Mouse (Mus musculus) stomach, embryonic 14.5 days (tissue): ENCODE measurements at regions not wholly inside any gene's neighbourhood (a gene's known extent, or its start where the extent isn't known, plus 50 kb on each side); places are given as distances from the start of the nearest gene placed in this dataset.
A peak's percentile ranks its signal among the peaks of the same experiment; 100 is the strongest.

ENCODE experiments used
- ATAC-seq: fragments of 200-750 bp; cut with Nextera tagmentation; 2 replicates; pipeline ENCODE4 v1.8.0; 2017; ENCODE audit warnings: low read depth, moderate TSS enrichment; ENCODE audit not compliant: insufficient number of reproducible peaks, insufficient read depth, low FRiP score
- H3K27ac ChIP-seq: fragments of 300-500 bp; sonication (generic); 2 replicates; pipeline ENCODE4 v1.5.1; 2014; ENCODE audit warnings: mild to moderate bottlenecking, low read length, moderate library complexity, mixed read lengths
- H3K27me3 ChIP-seq: fragments of 300-500 bp; sonication (generic); 2 replicates; pipeline ENCODE4 v1.6.1; 2014; ENCODE audit warnings: low read length, control low read depth, mixed read lengths; ENCODE audit not compliant: control insufficient read depth, insufficient read depth
- H3K36me3 ChIP-seq: fragments of 300-500 bp; sonication (generic); 2 replicates; pipeline ENCODE4 v1.6.1; 2014; ENCODE audit warnings: mild to moderate bottlenecking, control low read depth, low read length, moderate library complexity, mixed read lengths; ENCODE audit not compliant: control insufficient read depth, insufficient read depth
- H3K4me1 ChIP-seq: fragments of 300-500 bp; sonication (generic); 2 replicates; pipeline ENCODE4 v1.6.1; 2014; ENCODE audit warnings: low read length, control low read depth, mixed read lengths; ENCODE audit not compliant: control insufficient read depth, insufficient read depth
- H3K4me2 ChIP-seq: fragments of 300-500 bp; sonication (generic); replicated peaks from 2 replicates; pipeline ENCODE4 v1.6.1; 2014; ENCODE audit warnings: low read depth, low read length, control low read depth
- H3K4me3 ChIP-seq: fragments of 300-500 bp; sonication (generic); 2 replicates; pipeline ENCODE4 v1.5.1; 2014; ENCODE audit warnings: low read depth, low read length, control low read depth
- H3K9ac ChIP-seq: fragments of 300-500 bp; sonication (generic); replicated peaks from 2 replicates; pipeline ENCODE4 v1.6.1; 2014; ENCODE audit warnings: low read depth, mild to moderate bottlenecking, control low read depth, low read length, moderate library complexity, mixed read lengths
- H3K9me3 ChIP-seq: fragments of 300-500 bp; sonication (generic); 2 replicates; pipeline ENCODE4 v1.6.1; 2016; ENCODE audit warnings: low read depth, low read length, control low read depth; ENCODE audit not compliant: control insufficient read depth
- WGBS: fragments of 180-500 bp; shearing (Covaris S2); extraction: QIAGEN DNeasy Blood & Tissue Kit; methylation state at CpG from one replicate; pipeline ENCODE4 v1.1.7; 2014; 5-methylcytosine and 5-hydroxymethylcytosine counted together

GRCm38 (mm10) chr1:130309746-130310145 is 113.1 kb downstream of the Cd55b start:
- no peak overlapping the region for H3K4me3 ChIP-seq
- WGBS: 43% methylated on average over 2 of the region's 2 CpGs
- H3K4me1 ChIP-seq: no peaks in the 10 kb centered on the region
- H3K27me3 ChIP-seq: no peaks in the 10 kb centered on the region
- no peak for ATAC-seq
- H3K36me3 ChIP-seq: no peaks in the 10 kb centered on the region
- no peak overlapping the region for H3K27ac ChIP-seq
- H3K9me3 ChIP-seq: no peaks in the 10 kb centered on the region
- no peak overlapping the region for H3K4me2 ChIP-seq
- no peak overlapping the region for H3K9ac ChIP-seq

- no peaks in the 10 kb centered on the region for H3K36me3 ChIP-seq
- no peak overlapping the region for H3K4me2 ChIP-seq
- no peaks in the 10 kb centered on the region for H3K9me3 ChIP-seq
- H3K27ac ChIP-seq: no peak overlapping the region
- no peaks in the 10 kb centered on the region; the same call in 1 of the 2 replicates for H3K4me1 ChIP-seq
- no peak for ATAC-seq
- 63% methylated on average over 11 of the region's 11 CpGs for WGBS
- no peak overlapping the region for H3K4me3 ChIP-seq
- H3K27me3 ChIP-seq: no peaks in the 10 kb centered on the region
- H3K9ac ChIP-seq: no peak overlapping the region
Observed at GRCm38 (mm10) chr1:130301828-130302386, 120.9 kb downstream of the Cd55b start.

GRCm38 (mm10) chr1:130300065-130300815 is 122.6 kb downstream of the Cd55b start:
- Histone ChIP-seq H3K36me3 (no peaks in the 10 kb centered on the region), H3K9me3 (no peaks in the 10 kb centered on the region), H3K27ac (no peak overlapping the region), H3K9ac (no peak overlapping the region), H3K4me2 (peak overlapping the region; percentile 15), H3K4me3 (peak overlapping the region; percentile 8; the same call in 1 of the 2 replicates), H3K27me3 (no peaks in the 10 kb centered on the region), H3K4me1 (no peaks in the 10 kb centered on the region; the same call in 1 of the 2 replicates)
- ATAC-seq: peak; percentile 78; the same call in 1 of the 2 replicates
- WGBS: 10% methylated on average over 13 of the region's 13 CpGs

GRCm38 (mm10) chr1:130299641-130300040 is 123.2 kb downstream of the Cd55b start:
- WGBS: 19% methylated on average over 4 of the region's 4 CpGs
- Histone ChIP-seq H3K9me3 (no peaks in the 10 kb centered on the region), H3K36me3 (no peaks in the 10 kb centered on the region), H3K4me2 (peak overlapping the region; percentile 15), H3K27ac (no peak overlapping the region), H3K27me3 (no peaks in the 10 kb centered on the region), H3K9ac (no peak overlapping the region), H3K4me3 (no peak overlapping the region; the same call in 1 of the 2 replicates), H3K4me1 (no peaks in the 10 kb centered on the region; the same call in 1 of the 2 replicates)
- no peak for ATAC-seq

- no peak overlapping the region for H3K4me3 ChIP-seq
- WGBS: 36% methylated on average over 3 of the region's 3 CpGs
- no peak for ATAC-seq
- no peaks in the 10 kb centered on the region for H3K36me3 ChIP-seq
- H3K27me3 ChIP-seq: no peaks in the 10 kb centered on the region
- no peak overlapping the region for H3K27ac ChIP-seq
- no peak overlapping the region for H3K9ac ChIP-seq
- no peak overlapping the region for H3K4me2 ChIP-seq
- H3K9me3 ChIP-seq: no peaks in the 10 kb centered on the region
- H3K4me1 ChIP-seq: no peaks in the 10 kb centered on the region; the same call in 1 of the 2 replicates
Observed at GRCm38 (mm10) chr1:130299069-130299468, 123.7 kb downstream of the Cd55b start.

- Histone ChIP-seq H3K36me3 (no peaks in the 10 kb centered on the region), H3K27ac (no peak overlapping the region), H3K4me2 (no peak overlapping the region), H3K4me1 (no peaks in the 10 kb centered on the region; the same call in 1 of the 2 replicates), H3K9ac (no peak overlapping the region), H3K4me3 (no peak overlapping the region), H3K9me3 (no peaks in the 10 kb centered on the region), H3K27me3 (no peaks in the 10 kb centered on the region)
- 89% methylated on average over 1 of the region's 1 CpGs for WGBS
- no peak for ATAC-seq
Observed at GRCm38 (mm10) chr1:130298636-130299035, 124.2 kb downstream of the Cd55b start.

- Histone ChIP-seq H3K4me3 (no peak overlapping the region), H3K36me3 (no peaks in the 10 kb centered on the region), H3K4me2 (no peak overlapping the region), H3K27ac (no peak overlapping the region), H3K9ac (no peak overlapping the region), H3K9me3 (no peaks in the 10 kb centered on the region), H3K4me1 (no peaks in the 10 kb centered on the region; the same call in 1 of the 2 replicates), H3K27me3 (no peaks in the 10 kb centered on the region)
- 64% methylated on average over 2 of the region's 2 CpGs for WGBS
- ATAC-seq: no peak
Observed at GRCm38 (mm10) chr1:130297471-130297870, 125.3 kb downstream of the Cd55b start.

- Histone ChIP-seq H3K9me3 (no peaks in the 10 kb centered on the region), H3K4me3 (no peak overlapping the region), H3K27me3 (no peaks in the 10 kb centered on the region), H3K4me1 (no peaks in the 10 kb centered on the region), H3K9ac (no peak overlapping the region), H3K4me2 (no peak overlapping the region), H3K36me3 (no peaks in the 10 kb centered on the region), H3K27ac (no peak overlapping the region)
- no peak for ATAC-seq
- WGBS: 67% methylated on average over 6 of the region's 6 CpGs
Observed at GRCm38 (mm10) chr1:130285882-130286281, 136.9 kb downstream of the Cd55b start.
